Mouse (Mus musculus) heart, postnatal 0 days (tissue): ENCODE measurements around the gene Gm16253.
A peak's percentile ranks its signal among the peaks of the same experiment; 100 is the strongest.

Experiments
- CTCF ChIP-seq: IDR thresholded peaks from 2 replicates; pipeline ENCODE4 v1.5.1; 2016; ENCODE audit warnings: antibody characterized with exemption, control low read depth, low read depth
- EP300 ChIP-seq: IDR thresholded peaks from 2 replicates; pipeline ENCODE4 v1.6.1; 2016; ENCODE audit warnings: antibody characterized with exemption, low read depth

DNA sequence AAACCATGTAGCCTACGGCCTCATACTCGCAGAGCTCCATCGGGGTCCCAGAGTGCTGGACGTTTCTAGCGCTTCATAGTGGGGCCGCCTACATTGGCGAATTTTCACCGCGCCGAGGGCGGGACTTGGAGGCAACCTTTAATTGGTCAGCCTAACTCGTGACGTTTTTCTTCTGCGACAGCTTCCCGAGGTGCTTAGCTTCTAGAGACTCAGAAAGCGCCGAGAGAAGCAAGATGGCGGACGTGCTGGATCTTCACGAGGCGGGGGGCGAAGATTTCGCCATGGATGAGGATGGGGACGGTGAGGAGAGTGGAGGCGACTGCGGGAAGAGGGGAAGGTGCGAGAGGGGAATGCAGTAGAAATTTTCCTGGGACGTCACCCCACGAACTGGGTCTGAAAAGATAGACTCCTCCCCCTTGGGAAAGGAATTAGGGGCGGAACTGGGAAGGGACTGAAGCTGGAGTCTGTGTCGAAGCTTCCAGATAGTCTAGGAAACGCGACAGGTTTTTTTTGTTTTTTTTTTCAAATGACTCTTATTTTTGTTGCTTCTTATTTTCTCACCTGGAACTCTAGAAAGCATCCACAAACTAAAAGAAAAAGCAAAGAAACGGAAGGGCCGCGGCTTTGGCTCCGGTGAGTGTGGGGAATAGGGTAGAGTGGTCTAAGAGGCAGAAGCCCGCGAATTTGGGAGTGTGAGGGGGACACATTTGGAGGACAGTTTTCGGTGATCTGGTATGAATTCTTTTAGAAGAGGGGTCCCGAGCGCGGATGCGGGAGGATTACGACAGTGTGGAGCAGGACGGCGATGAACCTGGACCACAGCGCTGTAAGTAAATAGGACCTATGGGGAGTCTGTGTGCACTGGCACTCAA, 53.2 kb downstream of the Gm16253 start, which contains the start of gene Rbm8a:
- TF ChIP-seq CTCF (no peak), EP300 (0 out of 2 replicates have a peak, but pooled peaks have one; percentile 34)
